Mouse (Mus musculus) layer of hippocampus, postnatal 10 days (tissue): ENCODE measurements around the gene Abca4. TPM values are rescaled to one million over a fixed set of nuclear protein-coding genes. Genes with fewer than 3 reads are reported as not detected.

Experiments
- DNase-seq, 2 experiments: peaks; one replicate each; pipeline ENCODE4 v3.0.0; 2021; ENCODE audit warnings: low spot score in 2 of 2
- long read RNA-seq: library from polyadenylated mRNA; stranded (forward); transcript quantifications from one replicate; pipeline ENCODE4 v2.0.0, GENCODE M21; 2023
- total RNA-seq, 2 experiments: library from RNA; stranded (reverse); gene quantifications; 2 replicates each; pipeline ENCODE4 v1.2.3; 2021

The Abca4 gene
- total RNA-seq, result 1 to 10 TPM; 1.6 to 1.7 TPM
- long read RNA-seq, partial matches to known transcripts, result 1 of 2 reads
- long read RNA-seq, other reads (novel, unspliced or antisense), result 1 of 2 reads

DNA sequence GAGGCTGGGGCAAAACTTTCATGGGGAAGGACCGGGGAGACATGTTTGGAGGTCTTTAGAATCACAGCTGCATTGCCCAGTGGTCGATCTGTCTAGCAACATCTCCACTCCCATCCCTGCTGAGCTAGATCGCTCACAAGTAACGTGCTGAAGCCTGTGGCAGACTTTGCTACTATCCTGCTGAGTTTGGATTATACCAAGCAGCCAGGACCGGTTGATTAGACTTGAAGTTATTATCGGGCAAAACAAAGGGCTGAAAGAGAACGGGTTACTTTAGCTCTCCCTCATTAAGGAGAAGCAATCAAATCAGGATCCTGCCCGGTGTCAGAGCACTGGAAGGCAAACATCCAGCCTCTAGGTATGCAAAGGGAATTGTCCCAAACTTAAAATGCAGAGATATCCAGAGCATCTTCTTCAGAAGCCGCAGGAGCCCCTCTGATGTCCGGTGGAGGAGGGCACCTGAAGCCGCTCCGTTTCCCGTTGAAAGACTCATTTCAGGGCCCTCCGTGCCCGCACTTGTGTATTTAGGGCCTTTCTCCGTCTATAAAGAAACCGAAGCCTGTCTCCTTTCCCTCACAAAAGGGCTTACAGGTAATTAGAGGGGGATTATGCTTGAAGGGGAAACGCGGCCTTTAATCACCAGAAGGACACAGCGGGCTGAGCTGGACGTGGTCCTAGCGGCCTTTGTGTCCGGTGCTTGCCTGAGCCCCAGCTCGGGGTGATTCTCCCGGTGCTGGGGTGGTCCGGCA, at the start of gene Abca4:
Gene Abca4 (plus strand): TSS at position 645 of the 749 bp plus-strand sequence.
- DNase-seq, result no peak

DNA sequence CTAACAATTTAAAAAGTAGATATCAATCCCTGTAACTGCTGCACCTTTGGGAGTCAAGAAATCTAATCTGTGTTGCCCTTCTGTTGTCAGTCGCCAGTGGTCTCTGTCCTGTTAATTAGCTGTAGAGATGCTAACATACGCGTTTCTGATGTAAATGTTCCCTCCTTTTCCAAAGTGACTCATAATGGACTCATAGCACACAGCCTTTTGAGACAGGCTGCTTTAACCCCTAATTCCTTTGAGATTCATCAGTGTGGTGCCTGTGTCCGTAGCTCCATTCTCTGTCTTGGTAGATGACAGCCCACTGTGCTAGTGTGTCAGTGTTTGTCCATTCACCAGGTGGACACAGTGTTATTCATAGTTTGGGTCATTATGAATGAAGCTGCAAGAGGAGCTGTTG, 49.1 kb upstream of the Abca4 start:
- DNase-seq, result no peak

DNA sequence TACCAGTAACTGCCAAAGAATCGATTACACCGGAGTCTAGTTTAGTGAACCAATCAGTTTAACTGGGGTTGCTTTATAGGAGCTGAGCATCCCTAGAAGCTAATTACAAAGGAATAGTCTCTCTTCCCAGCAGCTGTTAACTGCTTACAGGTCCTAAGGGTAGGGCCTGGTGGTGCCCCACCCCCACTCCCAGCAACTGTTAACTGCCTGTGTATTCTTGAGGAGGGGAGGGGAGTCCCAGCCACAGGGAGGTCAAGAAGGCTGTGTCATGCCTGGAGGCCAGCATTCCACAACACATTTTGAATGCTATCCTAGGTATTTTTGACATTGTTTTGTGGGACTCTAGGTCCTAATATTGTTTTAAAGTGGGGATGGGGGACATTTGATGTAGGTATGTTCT, 44.3 kb upstream of the Abca4 start:
- no peak for DNase-seq

DNA sequence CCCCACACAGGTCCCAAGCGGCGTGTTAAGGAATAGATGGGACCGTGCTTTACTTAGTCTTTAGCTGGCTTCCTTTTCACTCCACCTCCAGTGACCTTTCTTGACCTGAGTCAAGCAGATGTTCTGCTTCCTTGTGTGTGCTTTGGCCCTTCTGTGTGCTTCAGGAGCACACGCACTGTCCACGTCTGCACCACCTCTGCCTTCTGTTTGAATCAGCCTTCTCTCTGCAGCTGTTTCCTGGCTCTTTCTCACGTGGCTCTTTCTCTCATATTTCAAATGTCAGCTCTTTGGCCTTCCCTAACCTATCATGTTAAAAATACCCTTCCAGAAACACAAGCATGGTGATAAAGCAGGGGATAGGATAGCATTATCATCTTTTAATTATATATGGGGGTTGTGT, 42.7 kb upstream of the Abca4 start:
- no peak for DNase-seq

DNA sequence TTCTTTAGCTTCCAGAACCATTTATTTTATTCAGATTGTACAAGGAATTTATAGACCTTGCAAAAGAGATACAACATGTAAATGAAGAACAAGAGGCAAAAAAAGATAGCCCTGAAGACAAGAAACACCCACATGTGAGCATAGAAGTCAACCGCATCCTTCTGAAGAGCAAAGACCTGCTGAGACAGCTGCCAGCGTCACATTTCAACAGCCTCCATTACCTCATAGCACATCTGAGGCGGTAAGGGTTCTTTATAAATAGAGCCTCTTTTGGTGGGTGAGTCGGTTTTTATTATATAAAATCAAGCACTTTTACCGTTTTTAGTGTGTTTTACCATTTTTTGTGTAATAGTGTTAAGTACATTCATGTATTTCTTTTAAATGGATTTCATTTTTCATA, 34.4 kb upstream of the Abca4 start:
- DNase-seq, result no peak

DNA sequence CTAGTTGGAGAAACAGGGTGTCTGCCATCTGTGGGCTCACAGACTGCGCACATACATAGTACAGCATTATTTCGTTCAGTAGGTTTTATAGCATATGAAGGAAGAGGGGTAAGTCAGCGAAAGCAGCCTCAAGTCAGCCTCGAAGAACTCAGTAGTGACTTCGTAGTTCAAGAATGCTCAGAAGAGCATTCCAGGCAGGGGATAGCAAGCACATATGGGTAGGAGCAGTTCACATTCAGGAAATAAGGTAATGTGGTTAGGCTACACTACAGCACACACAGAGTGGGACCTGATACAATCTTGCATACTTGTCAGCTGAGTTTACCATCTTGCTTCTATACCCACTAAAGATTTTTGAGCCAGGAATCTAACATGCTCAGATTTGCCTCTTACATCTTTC, 34.0 kb upstream of the Abca4 start:
- no peak for DNase-seq

DNA sequence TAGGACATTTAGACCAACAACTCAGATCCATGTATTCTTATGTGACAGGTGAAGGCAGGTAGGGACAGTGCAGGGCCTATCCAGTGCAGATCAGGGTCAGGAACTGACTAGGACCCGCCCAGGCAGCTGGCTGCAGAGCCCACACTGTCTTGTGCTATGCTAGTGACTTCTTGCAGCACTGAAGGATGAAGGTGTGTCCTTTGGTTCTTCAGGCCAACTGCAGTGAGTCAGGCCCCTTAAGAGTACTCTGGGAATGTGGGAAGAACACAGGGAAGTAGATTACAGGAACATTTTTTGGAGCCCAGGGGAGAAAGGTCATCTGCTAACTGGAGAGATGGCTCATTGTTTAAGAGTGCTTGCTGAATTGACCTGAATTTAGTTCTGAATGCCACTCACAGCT, 31.8 kb upstream of the Abca4 start:
- DNase-seq, result no peak

DNA sequence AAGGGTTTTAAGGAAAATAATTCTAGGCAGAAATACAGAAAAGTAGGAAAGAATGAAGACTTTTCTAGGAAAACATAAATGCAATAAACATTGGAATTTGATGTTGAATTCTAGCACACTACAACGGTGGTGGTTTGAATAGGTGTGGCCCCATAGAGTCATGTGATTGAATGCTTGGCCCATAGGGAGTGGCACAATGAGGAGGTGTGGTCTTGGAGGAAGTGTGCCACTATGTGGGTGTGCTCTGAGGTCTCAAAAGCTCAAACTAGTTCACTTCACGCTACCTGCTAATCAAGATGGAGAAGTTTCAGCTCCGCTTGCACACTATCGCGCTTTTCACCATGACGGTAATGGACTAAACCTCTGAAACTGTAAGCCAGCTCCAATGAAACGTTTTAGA, 25.8 kb upstream of the Abca4 start:
- DNase-seq, result no peak

DNA sequence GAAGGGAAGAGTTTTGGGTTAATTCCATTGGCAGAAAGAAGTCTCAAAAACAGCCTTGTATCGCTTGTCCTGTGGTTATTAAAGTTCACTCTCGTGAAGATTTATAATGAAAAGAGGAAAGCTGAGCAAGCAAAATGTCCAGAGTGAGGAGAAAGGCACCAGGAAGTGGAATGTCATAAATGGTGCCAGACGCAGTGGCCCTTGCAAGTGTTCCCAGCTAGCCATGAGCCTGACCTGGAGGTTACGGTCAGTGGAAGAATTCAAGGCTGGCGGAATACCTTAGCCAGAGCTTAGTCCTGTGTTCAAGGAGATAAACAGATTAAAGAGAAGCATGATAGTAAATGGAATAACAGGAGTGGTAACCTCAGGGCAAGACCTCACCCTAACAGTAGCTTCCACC, 25.1 kb upstream of the Abca4 start:
- no peak for DNase-seq

DNA sequence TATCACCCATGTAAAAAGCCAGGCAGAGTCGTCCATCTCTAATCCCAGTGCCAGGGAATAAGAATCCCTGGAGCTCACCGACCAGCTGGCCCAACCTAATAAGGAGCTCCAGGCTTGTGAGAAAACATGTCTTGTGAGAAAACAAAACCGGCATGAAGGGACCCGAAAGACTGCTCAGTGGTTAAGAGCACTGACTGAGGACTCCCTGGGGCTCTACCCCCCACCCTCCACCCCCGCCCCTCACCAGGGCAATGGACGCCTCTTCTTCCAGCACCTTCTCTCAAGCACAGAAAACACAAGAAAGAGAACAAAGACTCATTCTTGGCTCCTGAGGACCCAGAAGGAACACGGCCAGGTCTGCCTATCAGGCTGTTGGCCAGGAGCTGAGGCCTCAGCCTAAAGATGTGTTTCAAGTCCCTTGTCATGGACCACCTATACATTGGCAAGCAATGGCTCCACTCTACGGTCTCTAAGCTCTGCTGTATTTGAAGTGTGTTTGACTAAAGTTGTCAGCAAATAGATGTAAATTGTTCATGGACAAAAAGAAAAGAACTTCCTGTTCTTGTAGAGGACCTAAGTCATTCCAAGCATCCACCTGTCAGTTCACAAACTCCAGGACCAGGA, 23.1 kb upstream of the Abca4 start:
- no peak for DNase-seq

DNA sequence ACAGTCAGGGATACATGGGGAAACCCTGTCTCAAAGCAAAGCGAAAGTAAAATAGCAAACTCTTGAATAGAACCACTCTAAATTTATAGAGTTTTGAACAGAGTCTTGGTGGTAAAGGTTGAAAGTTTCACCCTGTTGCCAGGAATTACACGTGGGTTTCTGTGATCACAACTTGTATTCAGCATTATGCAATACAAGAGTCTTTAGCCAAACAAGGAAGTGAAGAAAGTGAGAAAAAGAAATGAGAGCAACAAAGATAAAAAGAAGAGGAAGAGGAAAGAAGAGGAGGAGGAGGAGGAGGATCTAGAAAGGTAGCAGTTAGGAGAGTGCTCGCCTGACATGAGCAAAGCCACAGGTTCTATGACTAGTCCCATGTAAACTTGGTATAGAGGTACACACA, 21.9 kb upstream of the Abca4 start:
- DNase-seq, result no peak

DNA sequence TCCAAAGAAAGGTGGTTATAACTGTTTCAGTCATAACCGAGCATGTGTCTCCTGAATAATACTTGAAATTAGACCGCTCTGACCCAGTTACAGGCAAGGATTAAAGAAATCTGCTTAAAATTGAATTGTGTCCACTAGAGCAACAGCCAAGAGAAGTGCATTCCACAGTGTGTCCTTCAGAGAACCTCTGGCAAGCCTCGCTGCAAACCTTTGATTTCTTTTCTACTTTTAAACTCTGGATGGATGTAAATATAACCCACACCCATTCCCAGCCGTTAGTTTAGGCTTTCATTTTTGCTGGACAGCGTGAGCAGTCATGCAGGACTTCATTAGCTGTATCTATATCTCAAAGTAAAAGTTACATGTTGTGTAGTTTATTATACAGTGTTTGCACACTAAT, 17.6 kb upstream of the Abca4 start:
- DNase-seq, result no peak

DNA sequence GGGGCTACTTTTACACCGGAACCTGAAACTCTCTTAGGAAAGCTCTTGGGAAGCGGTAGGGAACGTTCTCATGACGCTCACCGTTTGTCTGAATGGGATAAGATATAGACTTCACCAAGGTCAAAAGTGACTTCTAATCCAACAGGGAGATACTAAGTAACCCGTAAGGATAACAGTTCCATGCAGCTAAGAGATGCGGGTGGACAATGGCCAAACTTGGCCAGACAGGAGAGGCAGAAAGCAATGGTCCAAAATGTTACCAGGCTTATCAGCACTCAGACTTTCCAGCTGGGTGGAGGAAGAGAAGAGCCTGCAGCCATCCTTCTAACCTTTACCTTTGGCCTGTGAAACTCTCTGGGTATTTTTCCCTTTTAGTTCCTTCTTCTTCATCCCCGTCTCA, 16.5 kb upstream of the Abca4 start:
- DNase-seq, result no peak

DNA sequence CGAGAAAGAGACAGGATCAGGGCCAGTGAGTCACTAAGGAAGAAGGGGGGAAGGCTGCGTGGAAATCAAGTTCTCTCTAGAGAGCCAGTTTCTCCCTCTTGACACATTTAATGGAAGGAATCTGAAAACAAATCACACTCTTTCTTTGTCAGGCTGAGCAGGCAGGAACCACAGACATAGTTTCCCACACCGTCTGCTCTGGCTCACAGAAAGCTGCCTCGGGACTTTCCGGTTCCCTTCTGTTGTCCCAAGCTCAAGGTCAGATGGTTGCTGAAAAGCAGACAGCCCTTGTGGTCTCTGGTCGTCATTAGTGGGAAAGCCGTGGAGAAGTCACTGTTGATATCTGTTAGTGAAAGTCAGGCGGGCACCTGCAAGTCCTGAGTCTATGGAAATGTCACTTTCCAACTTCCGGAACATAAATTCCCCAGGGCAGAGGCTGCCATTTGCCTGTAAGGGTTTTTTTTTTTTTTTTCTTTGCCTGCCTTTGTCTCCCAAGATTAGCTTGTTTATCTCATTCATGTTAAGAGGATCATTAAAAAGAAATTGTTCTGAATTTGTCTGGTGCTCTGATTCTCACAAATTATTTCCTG, 10.9 kb upstream of the Abca4 start:
- no peak for DNase-seq

DNA sequence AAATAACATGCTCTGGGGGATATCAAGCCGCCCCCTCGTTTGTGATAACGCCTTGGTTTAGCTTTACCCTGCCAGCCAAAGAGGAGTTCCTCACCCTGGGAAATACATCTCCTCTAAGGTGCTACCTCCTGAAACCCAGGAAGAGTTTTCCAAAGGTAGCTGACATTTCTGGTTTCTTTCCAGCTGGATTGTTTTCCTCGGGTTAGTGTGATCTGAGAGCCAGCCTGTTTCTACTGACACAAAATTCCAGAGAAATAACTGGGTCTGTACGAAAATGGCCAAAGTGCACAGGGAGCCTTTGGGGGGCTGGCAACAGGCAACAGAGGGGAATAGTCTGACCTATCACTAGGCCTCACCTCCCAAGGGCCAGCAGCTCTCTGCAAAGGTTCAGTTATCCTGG, 10.0 kb upstream of the Abca4 start:
- DNase-seq, result no peak

DNA sequence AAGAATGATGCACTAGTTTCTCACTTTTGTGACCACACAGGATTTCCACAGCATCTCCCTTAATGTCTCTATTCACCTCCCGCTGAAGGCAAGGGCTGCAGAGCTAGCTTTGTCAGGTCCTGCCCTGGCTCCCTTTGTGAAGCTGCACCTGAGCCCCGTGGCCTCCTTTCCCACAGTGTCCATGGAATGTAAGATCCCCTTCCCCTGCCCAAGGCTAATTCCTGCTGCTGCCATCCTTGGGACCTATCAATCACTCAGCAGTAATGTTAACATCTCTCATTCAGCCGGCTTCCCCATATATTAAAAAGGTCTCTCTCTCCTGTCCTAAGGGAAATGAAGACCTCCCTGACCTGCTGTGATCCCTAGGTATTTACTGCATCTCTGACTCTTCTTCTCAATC, 9.2 kb upstream of the Abca4 start:
- DNase-seq, result no peak

DNA sequence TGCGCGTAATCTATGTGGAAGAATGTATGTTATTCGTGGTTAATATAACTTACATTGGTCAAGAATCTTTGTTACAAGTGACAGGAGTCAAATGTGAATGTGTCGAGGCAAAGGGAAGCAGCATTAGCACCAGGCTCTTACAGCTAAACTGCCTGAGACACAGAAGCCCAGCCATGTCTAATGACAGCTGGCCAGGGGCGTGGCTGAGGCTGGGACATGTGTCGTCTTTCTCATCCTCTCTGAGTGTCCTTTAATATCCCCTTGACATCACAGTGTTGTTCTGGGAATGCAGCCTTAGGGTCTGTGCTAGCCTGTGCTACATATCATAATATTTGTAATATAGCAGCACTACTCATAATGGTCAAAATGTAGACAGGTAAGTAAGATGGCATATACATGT, 3.7 kb upstream of the Abca4 start:
- DNase-seq, result no peak

DNA sequence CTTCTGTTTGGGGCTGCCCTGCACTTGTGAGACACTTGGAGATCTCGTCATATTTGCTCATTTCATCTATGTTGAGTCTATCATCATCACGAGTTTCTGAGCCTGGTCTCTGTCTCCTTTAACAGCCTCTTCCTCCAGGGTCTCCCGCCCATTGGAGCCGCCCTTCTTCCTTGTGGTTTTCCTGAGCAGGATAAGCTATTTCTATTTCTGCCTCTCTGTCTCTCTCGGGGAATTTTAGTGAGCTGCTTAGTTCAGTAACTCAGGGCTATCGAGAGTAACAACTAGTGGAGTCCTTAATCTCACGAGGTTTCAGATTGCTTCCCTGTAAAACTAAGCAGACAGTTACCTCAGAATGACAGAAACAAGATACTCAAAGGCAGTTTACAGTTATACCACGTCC, 1.1 kb upstream of the Abca4 start:
- no peak for DNase-seq

DNA sequence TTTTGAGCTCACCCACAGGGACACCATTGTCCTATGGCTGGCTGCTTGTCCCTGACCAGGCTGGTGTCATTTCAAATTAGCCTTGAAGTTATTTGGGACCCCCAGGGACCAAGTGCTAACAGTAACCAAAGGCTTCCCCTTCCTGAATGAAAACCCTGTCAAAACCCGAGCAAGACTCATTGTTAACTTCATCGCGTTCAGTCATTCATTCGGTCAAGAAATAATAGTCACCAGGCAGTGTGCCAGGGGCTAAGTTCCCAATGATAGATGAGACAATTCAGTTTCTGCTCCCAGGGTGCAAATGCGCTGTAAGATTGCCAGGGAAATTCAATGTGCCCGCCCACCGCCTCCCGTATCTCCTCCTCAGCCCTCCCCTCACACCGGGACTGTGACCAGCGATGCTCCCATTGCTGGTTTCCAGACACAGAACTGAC, 2.0 kb downstream of the Abca4 start:
- DNase-seq, result peak; percentile 15 to 43

DNA sequence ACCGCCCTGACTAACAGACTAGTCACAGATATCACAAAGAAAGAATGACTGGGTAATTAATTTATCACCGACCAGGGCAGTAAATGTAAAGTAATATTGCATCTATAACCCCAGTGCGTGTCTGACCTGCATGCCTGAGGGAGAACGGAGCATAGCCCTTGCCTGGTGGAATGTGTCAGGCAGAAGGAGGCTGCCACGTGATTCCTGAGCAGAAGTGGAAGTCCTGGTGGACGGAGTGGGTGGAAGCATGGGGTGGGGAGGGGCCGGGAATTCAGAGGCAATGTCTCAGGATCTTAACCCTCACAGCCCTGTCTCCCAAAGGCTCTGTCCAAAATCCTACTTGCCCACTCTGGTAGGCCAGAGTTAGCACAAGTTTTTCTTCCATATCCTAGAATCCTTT, 3.2 kb downstream of the Abca4 start:
- DNase-seq, result no peak

DNA sequence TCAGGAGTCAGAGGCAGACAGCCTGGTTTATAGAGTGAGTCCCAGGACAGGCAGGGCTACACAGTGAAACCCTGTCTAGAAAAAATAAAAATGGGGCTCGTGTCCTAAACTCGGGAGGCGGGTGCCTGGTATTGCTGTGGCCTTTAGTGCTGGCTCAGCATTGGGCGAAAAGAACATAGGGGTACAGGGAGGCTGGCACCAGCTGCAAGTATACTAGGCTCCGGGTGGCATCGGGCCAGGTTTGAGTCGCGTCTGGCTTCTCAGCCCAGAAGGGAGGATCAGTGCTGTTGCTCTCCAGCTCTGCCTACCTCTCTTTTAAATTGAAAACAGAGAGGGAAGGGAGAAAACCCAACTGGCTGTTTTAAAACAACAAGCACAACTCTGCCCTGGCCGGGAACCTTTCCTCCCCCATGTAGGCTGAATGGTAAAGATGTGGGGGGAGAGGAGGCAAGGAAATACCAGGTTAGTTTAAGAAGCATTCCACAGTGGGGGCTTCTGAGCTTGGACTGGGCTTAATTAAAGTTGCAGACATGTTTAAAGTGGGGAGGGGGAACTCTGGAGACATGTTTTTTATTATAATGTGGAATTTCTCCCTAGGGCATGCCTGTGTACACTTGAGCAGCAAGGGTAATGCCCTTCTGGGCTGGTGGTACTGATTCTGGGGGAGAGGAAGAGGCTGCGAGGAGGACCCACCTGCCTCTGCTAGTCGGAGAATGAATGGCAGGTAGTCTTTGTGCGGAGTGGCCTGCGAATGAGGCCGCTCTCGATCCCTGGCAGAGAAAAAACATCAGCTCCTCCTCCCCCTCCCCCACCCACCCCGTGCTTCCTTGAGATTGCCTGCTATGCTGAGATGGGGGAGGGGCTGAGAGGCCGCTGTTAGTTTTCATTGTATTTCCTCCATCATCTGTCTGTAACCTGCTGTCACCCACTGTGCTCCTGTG, 3.9 kb downstream of the Abca4 start:
- peak; percentile 70 to 77 for DNase-seq

DNA sequence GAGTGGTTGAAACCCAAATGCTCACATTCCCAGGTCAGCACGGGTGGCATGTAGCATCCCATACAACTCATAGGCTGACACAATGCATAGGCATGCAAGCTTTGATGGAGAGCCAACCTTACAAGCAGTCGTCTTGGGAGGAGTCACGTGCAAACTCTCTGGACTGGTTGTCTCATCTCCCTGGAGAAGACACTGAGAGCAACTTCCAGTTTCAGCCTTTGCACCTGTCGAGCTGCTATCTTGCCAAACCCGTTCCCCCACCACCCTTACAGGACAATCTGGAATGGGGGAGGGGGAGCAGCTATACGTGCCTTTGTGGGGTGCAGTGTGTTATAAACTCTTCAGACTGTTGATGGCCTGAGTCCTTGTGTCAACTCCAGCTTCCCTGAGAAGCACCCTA, 4.9 kb downstream of the Abca4 start:
- DNase-seq, result no peak
